Mouse (Mus musculus) midbrain, postnatal 0 days (tissue): ENCODE data around the gene Cwc25. TPM values are rescaled to one million over a fixed set of nuclear protein-coding genes. Genes with fewer than 3 reads are reported as not detected.
A peak's percentile ranks its signal among the peaks of the same experiment; 100 is the strongest.

Experiments used
- ATAC-seq: fragments of 200-750 bp; cut with Nextera tagmentation; 2 replicates; pipeline ENCODE4 v1.8.0; 2017; ENCODE audit warnings: moderate number of reproducible peaks, mild to moderate bottlenecking, moderate TSS enrichment, moderate library complexity; ENCODE audit not compliant: low FRiP score
- DNase-seq: peaks from one replicate; pipeline ENCODE4 v3.0.0-alpha.2; 2015; ENCODE audit warnings: low spot score
- H3K27ac ChIP-seq: fragments of 300-500 bp; sonication (generic); 2 replicates; pipeline ENCODE4 v1.5.1; 2014; ENCODE audit warnings: low read depth, mild to moderate bottlenecking, low read length, mixed read lengths
- H3K27me3 ChIP-seq: fragments of 300-500 bp; sonication (generic); 2 replicates; pipeline ENCODE4 v1.6.1; 2014; ENCODE audit warnings: low read length, control low read depth, mixed read lengths; ENCODE audit not compliant: insufficient read depth
- H3K36me3 ChIP-seq: fragments of 300-500 bp; sonication (generic); 2 replicates; pipeline ENCODE4 v1.6.1; 2014; ENCODE audit warnings: low read length, control low read depth, mixed read lengths; ENCODE audit not compliant: insufficient read depth
- H3K4me1 ChIP-seq: fragments of 300-500 bp; sonication (generic); 2 replicates; pipeline ENCODE4 v1.6.1; 2014; ENCODE audit warnings: mild to moderate bottlenecking, control low read depth, antibody characterized with exemption, low read length, mixed read lengths; ENCODE audit not compliant: insufficient read depth
- H3K4me2 ChIP-seq: fragments of 300-500 bp; sonication (generic); 2 replicates; pipeline ENCODE4 v1.6.1; 2014; ENCODE audit warnings: low read depth, mild to moderate bottlenecking, low read length, mixed read lengths; ENCODE audit not compliant: poor library complexity, severe bottlenecking
- H3K4me3 ChIP-seq: fragments of 300-500 bp; sonication (generic); 2 replicates; pipeline ENCODE4 v1.5.1; 2014; ENCODE audit warnings: low read depth, mild to moderate bottlenecking, low read length, moderate library complexity
- H3K9ac ChIP-seq: fragments of 300-500 bp; sonication (generic); replicated peaks from 2 replicates; pipeline ENCODE4 v1.6.1; 2014; ENCODE audit warnings: mild to moderate bottlenecking, low read length, moderate library complexity, mixed read lengths; ENCODE audit not compliant: poor library complexity, severe bottlenecking
- H3K9me3 ChIP-seq: fragments of 300-500 bp; sonication (generic); 2 replicates; pipeline ENCODE4 v1.6.1; 2016; ENCODE audit warnings: low read length, control low read depth
- CTCF ChIP-seq: IDR thresholded peaks from 2 replicates; pipeline ENCODE4 v1.5.1; 2016; ENCODE audit warnings: antibody characterized with exemption, mild to moderate bottlenecking
- WGBS: fragments of 180-500 bp; shearing (Covaris S2); extraction: QIAGEN DNeasy Blood & Tissue Kit; methylation state at CpG from one replicate; pipeline ENCODE4 v1.1.7; 2014; 5-methylcytosine and 5-hydroxymethylcytosine counted together
- polyA plus RNA-seq: library from polyadenylated mRNA; unstranded; fragments of >200 nt; fragmentation: Nextera tagmentation; extraction: Ambion mirVana; gene quantifications from 2 replicates; pipeline ENCODE4 v1.2.1, GENCODE M21; 2015
- total RNA-seq: library from RNA; depleted of rRNA; stranded (reverse); fragments of >200 nt; gene quantifications from 2 replicates; pipeline ENCODE4 v1.2.3, GENCODE M21; 2014

The Cwc25 gene
- total and polyA plus RNA-seq, 2 experiments from 2014 or later = 12.0 to 16.0 TPM

- peak overlapping the region; percentile 95 for H3K27ac ChIP-seq
- H3K4me3 ChIP-seq = peak overlapping the region; percentile 89
- H3K9ac ChIP-seq = peak overlapping the region; percentile 85
- H3K27me3 ChIP-seq = no peaks in the 10 kb centered on the region
- no peak for DNase-seq
- H3K4me1 ChIP-seq = peaks cover 17% of the 10 kb centered on the region
- peak overlapping the region; percentile 71 for H3K4me2 ChIP-seq
- H3K36me3 ChIP-seq = no peaks in the 10 kb centered on the region
- ATAC-seq = peak; percentile 57
- H3K9me3 ChIP-seq = no peaks in the 10 kb centered on the region
- TF ChIP-seq CTCF = no peak
- 2% methylated on average over 32 of the region's 43 CpGs for WGBS
Measured at GRCm38 (mm10) chr11:97799994-97800690, 33.8 kb upstream of the Cwc25 start.

- Histone ChIP-seq H3K9me3 (no peaks in the 10 kb centered on the region), H3K9ac (peak overlapping the region; percentile 85), H3K4me1 (peaks cover 10% of the 10 kb centered on the region), H3K4me3 (peak overlapping the region; percentile 89), H3K36me3 (no peaks in the 10 kb centered on the region), H3K4me2 (peak overlapping the region; percentile 71), H3K27ac (peak overlapping the region; percentile 95), H3K27me3 (no peaks in the 10 kb centered on the region)
- under 1% methylated on average over 63 of the region's 71 CpGs for WGBS
- TF ChIP-seq CTCF = no peak
- DNase-seq (peak; percentile 91), ATAC-seq (peak; percentile 86)
Measured at GRCm38 (mm10) chr11:97799146-97799993, 33.0 kb upstream of the Cwc25 start.

DNA sequence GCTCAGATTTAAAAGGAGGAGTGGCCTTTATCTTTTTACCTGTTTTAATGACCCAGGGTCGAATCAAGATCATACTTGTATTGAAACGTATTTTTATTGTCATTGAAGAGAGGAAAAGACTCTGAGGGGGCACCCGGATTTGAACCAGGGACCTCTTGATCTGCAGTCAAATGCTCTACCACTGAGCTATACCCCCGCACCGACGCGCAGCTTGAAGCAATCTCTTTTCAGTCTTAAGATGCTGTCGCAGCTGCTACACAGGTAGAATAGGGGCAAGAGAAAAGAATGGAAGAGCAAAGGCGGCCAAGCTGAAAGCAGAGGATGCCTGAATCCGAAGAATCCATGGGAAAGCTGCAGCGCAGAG lies 32.4 kb upstream of the Cwc25 start, which contains the start of gene Lasp1:
Lasp1 (plus strand) TSS at position 219 of the 364 bp plus-strand sequence.
- Histone ChIP-seq H3K9me3 (no peaks in the 10 kb centered on the region), H3K4me1 (peaks cover 10% of the 10 kb centered on the region), H3K9ac (peak within 1 kb of the TSS; percentile 85), H3K4me2 (peak within 1 kb of the TSS; percentile 71), H3K27ac (peak within 1 kb of the TSS; percentile 95), H3K36me3 (no peaks in the 10 kb centered on the region), H3K27me3 (no peaks in the 10 kb centered on the region), H3K4me3 (peak within 1 kb of the TSS; percentile 89)
- WGBS = under 1% methylated on average over 11 of the region's 11 CpGs
- peak; percentile 91 for DNase-seq
- ATAC-seq = peak; percentile 67
- no peak for TF ChIP-seq CTCF

GRCm38 (mm10) chr11:97798083-97798435 lies 31.7 kb upstream of the Cwc25 start:
- Histone ChIP-seq H3K9ac (no peak overlapping the region), H3K4me1 (peaks cover 10% of the 10 kb centered on the region), H3K36me3 (no peaks in the 10 kb centered on the region), H3K27ac (peak overlapping the region; percentile 95; the same call in 1 of the 2 replicates), H3K27me3 (no peaks in the 10 kb centered on the region), H3K9me3 (no peaks in the 10 kb centered on the region), H3K4me2 (peak overlapping the region; percentile 71), H3K4me3 (peak overlapping the region; percentile 89)
- no peak for TF ChIP-seq CTCF
- DNase-seq (no peak), ATAC-seq (no peak)
- 29% methylated on average over 8 of the region's 8 CpGs for WGBS

DNA sequence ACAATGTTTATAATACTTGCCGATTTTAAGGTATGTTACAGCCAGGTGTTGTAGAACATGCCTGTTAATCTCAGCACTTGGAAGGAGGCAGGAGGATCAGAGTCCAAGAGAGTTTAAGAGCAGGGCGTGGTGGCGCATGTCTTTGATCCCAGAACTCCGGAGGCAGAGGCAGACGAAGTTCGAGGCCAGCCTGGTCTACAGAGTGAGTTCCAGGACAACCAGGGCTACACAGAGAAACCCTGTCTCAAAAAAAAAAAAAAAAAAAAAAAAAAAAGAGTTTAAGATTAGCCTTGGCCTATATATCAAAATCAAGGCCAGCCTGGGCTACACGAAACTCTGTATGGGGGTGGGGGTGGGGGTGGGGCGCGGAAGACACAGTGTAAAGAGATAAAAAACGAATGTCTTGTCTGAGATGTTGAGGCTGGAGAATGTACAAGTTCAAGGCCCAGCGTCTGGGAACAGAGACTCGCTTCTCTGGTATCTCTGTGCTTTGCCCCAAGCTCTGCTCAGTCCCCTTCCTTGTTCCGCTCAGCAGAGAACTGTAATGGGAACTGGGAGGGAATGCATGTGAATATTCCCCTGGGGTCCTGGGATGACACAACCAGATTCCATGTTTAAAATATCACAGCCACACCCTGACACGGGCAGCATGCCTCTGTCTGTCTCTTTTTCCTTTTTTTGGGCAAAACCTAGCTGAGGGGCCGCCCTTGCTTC lies 31.2 kb upstream of the Cwc25 start:
- 56% methylated on average over 15 of the region's 15 CpGs for WGBS
- H3K4me3 ChIP-seq = peak overlapping the region; percentile 89; the same call in 1 of the 2 replicates
- no peak for ATAC-seq
- no peak for DNase-seq
- no peaks in the 10 kb centered on the region for H3K27me3 ChIP-seq
- H3K9me3 ChIP-seq = no peaks in the 10 kb centered on the region
- H3K27ac ChIP-seq = 0 out of 2 replicates have a peak overlapping the region, but pooled peaks have one; percentile 95
- no peak for TF ChIP-seq CTCF
- peaks cover 10% of the 10 kb centered on the region for H3K4me1 ChIP-seq
- H3K4me2 ChIP-seq = peak overlapping the region; percentile 71
- H3K36me3 ChIP-seq = no peaks in the 10 kb centered on the region
- H3K9ac ChIP-seq = no peak overlapping the region
